Mouse (Mus musculus): Measurements from ENCODE around the gene Usp30. TPM values are rescaled to one million over a fixed set of nuclear protein-coding genes. Genes with fewer than 3 reads are reported as not detected.

Gene Usp30
- polyA plus RNA-seq, 1 experiment from 2014 or later, result 9.9 TPM

DNA sequence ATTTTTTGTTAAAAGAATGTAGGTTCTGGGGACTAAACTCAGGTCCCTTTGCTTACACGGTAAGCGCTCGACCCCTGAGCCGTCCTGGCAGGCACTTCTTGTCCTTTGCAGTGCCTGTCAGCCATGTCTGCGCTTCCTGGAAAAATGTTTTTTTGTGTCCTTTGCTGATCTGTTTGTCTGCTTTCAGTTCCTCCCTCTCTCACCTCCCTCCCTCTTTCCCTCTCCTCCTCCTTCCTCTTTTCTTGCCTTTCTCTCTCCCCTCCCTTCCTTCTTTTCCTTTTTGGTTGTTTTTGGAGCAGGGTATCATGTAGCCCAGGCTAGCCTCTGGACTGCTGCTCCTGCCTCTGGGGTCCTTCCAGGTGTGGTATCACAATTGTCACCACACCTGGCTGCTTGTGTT lies 49.8 kb downstream of the Usp30 start:
- Histone ChIP-seq H3K4me1 (no peaks in the 10 kb centered on the region), H3K9me3 (no peaks in the 10 kb centered on the region), H3K27ac (no peak overlapping the region), H3K36me3 (peaks cover 93% of the 10 kb centered on the region), H3K27me3 (ENCODE audit: insufficient read depth, poor library complexity, severe bottlenecking) (no peaks in the 10 kb centered on the region), H3K4me3 (no peak overlapping the region)
- DNase-seq (ENCODE audit: low spot score), result no peak
- WGBS, result 86% methylated on average over 5 of the region's 5 CpGs

DNA sequence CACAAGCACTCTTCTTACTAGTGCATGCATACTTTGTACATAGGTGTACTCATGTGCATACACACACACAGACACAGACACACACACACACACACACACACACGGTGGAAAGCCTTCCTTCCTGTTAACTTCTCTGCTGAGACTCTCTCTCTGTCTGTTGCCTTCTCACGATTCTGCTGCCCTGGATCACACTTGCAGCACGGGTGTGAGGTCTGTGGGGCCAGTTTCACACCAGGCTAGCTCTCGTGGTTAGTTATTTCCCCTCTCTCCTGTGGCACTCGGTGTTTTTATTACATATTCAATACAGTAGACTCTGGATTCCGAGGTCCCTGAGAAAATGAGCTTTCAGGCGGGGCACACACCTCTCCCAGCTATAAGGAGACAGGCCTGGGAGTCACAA lies 51.3 kb downstream of the Usp30 start:
- H3K27ac ChIP-seq, result no peak overlapping the region
- no peaks in the 10 kb centered on the region for H3K9me3 ChIP-seq
- no peaks in the 10 kb centered on the region for H3K27me3 ChIP-seq (ENCODE audit: insufficient read depth, poor library complexity, severe bottlenecking)
- 81% methylated on average over 7 of the region's 7 CpGs for whole genome bisulfite sequencing
- no peak overlapping the region for H3K4me3 ChIP-seq
- no peaks in the 10 kb centered on the region for H3K4me1 ChIP-seq
- no peak for DNase-seq (ENCODE audit: low spot score)
- peaks cover 93% of the 10 kb centered on the region for H3K36me3 ChIP-seq

DNA sequence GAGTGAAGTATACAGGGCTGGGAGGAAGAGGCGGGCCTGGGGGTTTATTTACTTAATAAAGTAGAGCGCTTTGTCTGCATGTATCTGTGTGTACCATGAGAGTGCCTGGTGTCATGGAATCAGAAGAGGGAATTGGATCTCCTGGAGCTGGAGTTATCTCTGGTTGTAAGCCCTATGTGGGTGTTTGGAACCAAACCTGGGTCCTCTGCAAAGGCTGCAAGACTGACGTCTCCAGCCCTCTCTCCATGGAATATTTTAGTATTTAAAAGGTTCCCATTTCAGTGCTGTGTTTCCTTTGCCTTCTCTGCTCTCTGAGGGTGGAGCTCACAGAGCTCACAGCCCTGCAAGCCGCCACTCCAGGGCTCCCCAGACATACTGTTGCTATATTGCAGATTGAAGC lies 54.5 kb downstream of the Usp30 start:
- WGBS, result 82% methylated on average over 4 of the region's 4 CpGs
- no peaks in the 10 kb centered on the region for H3K4me1 ChIP-seq
- peaks cover 95% of the 10 kb centered on the region for H3K36me3 ChIP-seq

DNA sequence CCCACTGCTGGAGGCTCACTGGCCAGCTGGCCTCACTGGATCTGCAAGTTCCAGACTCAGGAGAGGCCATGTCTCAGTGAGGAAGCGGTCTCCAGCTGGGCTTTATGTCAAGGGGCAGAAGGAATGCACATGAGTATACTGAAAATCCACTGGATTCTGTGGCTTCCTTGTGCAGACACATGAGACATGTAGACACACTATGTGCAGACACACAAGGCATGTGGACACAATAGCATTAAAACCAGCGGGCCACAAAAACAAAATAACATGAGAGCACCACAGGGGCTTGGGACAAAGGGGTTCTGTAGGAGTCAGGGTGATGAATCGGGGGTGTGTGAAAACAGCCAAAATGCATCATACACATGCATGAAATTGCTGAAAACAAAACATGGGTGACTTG lies 60.7 kb downstream of the Usp30 start:
- H3K36me3 ChIP-seq, result peaks cover 47% of the 10 kb centered on the region
- no peaks in the 10 kb centered on the region for H3K27me3 ChIP-seq (ENCODE audit: insufficient read depth, poor library complexity, severe bottlenecking)
- 96% methylated on average over 3 of the region's 3 CpGs for WGBS
- DNase-seq (ENCODE audit: low spot score), result no peak
- no peak overlapping the region for H3K27ac ChIP-seq
- H3K4me1 ChIP-seq, result peaks cover 19% of the 10 kb centered on the region
- H3K4me3 ChIP-seq, result no peak overlapping the region
- H3K9me3 ChIP-seq, result no peaks in the 10 kb centered on the region

More for the DNA sequence above, 54.5 kb downstream of the Usp30 start:
- no peaks in the 10 kb centered on the region for H3K27me3 ChIP-seq (ENCODE audit: insufficient read depth, poor library complexity, severe bottlenecking)
- no peak for DNase-seq (ENCODE audit: low spot score)
- H3K4me3 ChIP-seq, result no peak overlapping the region
- H3K27ac ChIP-seq, result no peak overlapping the region
- H3K9me3 ChIP-seq, result no peaks in the 10 kb centered on the region

DNA sequence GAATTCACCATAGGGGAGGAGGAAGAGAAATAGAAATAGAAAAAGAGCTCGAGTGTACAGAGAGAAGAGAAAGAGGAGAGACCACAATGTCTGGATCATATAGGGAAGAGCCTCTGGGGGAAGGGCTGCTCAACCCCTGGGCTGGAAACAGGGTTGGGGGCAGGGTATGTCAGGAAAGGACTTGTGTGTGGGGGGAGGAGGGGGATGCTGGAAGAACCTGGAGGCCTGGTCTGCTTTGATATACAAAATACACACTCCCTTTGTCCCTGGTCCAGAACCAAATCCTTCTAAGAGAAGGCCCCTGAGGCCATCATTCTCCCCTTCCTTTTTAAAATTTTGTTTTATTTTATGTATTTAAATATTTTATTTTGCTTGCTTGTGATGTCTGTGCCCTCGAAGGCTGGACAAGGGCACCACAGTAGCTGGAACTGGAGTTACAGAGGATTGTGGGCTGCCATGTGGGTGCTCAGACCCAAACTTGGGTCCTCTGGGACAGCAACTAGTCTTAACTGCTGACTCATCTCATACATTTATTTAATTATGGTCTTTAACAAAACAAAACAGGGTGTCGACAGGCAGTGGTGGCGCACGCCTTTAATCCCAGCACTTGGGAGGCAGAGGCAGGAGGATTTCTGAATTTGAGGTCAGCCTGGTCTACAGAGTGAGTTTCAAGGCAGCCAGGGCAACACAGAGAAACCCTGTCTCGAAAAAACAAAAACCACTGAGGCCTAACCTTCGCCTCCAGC lies 61.4 kb downstream of the Usp30 start:
- peaks cover 25% of the 10 kb centered on the region for H3K4me1 ChIP-seq
- H3K27me3 ChIP-seq (ENCODE audit: insufficient read depth, poor library complexity, severe bottlenecking), result no peaks in the 10 kb centered on the region
- H3K27ac ChIP-seq, result peak overlapping the region; percentile 90; the same call in 1 of the 2 replicates
- WGBS, result 83% methylated on average over 7 of the region's 7 CpGs
- H3K4me3 ChIP-seq, result peak overlapping the region; percentile 77
- no peaks in the 10 kb centered on the region for H3K9me3 ChIP-seq
- no peak for DNase-seq (ENCODE audit: low spot score)
- peaks cover 41% of the 10 kb centered on the region for H3K36me3 ChIP-seq

DNA sequence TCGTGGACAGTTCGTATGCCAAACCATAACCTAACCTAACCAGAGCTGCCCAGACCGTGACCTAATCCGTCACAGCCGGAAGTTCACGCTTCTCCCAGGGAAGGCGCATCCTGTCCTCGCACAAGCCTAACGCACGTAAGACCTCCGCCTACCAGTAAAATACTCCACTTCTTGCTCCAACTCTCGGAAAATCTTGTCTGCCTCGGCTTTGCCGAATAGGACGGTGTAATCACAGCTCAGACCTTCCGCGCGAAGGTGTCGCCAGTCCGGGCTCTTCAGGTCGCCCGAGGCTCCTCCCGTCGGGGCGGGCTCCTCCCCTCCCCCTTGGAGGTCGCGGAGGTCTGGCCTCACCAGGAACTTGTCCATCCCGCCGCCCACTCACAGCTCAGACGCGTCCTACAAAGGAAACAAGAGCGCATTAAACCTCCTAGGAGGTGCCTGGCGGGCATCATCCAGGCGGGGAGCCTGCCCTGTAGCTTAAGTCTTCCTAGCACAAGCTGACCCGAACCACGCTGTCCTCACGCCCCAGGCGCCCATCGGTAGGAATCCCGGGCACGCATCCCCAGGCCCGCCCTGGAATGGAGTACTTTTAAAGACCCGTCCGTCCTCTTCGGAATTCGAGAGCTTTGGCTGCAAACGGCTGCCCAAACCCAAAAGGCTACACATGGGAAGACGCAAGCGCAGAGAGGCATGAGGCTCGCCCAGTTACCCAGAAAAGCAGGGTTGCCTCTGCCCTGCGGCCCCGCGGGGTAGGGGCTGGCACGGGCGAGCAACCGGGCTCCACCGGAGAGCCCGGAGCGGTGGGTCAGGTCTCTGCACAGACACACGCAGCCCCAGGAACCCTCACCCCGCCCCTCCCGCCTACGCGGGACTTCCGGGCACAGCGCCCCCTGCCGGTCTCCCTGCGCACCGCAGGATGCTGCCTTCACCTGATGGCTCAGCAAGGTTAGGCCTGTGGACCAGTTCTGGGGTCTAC lies 62.4 kb downstream of the Usp30 start, which contains the start of gene Alkbh2:
Alkbh2 (minus strand) TSS at position 845 of the 976 bp plus-strand sequence.
- Histone ChIP-seq H3K27ac (peak within 1 kb of the TSS; percentile 90), H3K4me3 (peak within 1 kb of the TSS; percentile 77), H3K27me3 (ENCODE audit: insufficient read depth, poor library complexity, severe bottlenecking) (no peaks in the 10 kb centered on the region), H3K36me3 (peaks cover 31% of the 10 kb centered on the region), H3K4me1 (peaks cover 35% of the 10 kb centered on the region), H3K9me3 (no peaks in the 10 kb centered on the region)
- under 1% methylated on average over 69 of the region's 69 CpGs for WGBS
- DNase-seq (ENCODE audit: low spot score), result peak; percentile 94

DNA sequence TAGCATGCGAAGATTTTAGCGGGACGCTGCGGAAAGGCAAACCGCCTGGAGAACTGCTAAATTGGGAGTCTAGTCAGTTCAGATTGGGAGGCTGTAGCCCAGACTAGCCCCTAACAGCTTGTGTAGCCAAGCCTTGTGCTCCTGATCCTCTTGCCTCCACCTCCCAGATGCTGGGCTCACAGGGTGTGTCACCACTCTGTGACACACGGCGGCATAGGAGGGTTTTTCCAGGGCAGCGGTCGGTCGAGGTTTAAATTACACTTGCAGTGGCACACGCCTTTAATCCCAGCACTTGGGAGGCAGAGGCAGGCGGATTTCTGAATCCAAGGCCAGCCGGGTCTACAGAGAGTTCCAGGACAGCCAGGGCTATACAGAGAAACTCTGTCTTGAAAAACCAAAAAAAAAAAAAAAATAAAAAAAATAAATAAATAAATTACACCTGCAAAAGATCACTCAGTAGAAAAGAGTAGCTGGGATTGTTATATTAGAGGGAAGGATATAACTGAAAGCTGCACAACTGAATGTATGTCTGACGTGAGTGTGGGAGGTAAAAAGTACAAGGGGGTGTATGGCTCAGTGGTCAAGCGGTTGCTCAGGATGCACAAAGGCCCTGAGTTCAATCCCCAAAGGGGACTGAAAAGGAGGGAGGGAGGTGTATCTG lies 64.4 kb downstream of the Usp30 start:
- Histone ChIP-seq H3K36me3 (peaks cover 16% of the 10 kb centered on the region), H3K27ac (no peak overlapping the region), H3K9me3 (no peaks in the 10 kb centered on the region), H3K27me3 (ENCODE audit: insufficient read depth, poor library complexity, severe bottlenecking) (no peaks in the 10 kb centered on the region), H3K4me1 (peaks cover 55% of the 10 kb centered on the region), H3K4me3 (peak overlapping the region; percentile 93)
- DNase-seq (ENCODE audit: low spot score), result no peak
- 74% methylated on average over 15 of the region's 15 CpGs for WGBS

DNA sequence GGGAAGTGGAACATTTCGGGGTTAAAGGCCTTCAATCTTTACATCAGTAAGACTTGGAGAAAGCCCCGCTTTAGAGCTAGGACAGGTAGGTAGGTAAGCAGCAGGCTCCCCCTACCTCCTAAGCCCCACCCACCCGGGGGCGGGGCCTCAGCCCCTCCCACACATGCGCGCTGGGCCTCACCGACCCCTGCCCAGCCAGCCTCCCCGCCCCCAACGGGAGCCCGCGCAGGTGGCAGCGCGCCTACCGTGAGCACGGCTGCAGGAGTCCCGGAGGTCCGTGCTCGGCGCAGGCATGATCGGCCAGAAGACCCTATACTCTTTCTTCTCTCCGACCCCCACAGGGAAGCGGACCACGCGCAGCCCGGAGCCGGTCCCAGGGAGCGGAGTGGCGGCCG lies 64.9 kb downstream of the Usp30 start, which contains the start of gene Ung:
Ung (plus strand) TSS at position 176 of the 395 bp plus-strand sequence.
- Histone ChIP-seq H3K4me1 (peaks cover 57% of the 10 kb centered on the region), H3K4me3 (peak within 1 kb of the TSS; percentile 93), H3K9me3 (no peaks in the 10 kb centered on the region), H3K27me3 (ENCODE audit: insufficient read depth, poor library complexity, severe bottlenecking) (no peaks in the 10 kb centered on the region), H3K27ac (peak within 1 kb of the TSS; percentile 84), H3K36me3 (peaks cover 13% of the 10 kb centered on the region; the same call in 1 of the 2 replicates)
- no peak for DNase-seq (ENCODE audit: low spot score)
- WGBS, result under 1% methylated on average over 28 of the region's 29 CpGs

DNA sequence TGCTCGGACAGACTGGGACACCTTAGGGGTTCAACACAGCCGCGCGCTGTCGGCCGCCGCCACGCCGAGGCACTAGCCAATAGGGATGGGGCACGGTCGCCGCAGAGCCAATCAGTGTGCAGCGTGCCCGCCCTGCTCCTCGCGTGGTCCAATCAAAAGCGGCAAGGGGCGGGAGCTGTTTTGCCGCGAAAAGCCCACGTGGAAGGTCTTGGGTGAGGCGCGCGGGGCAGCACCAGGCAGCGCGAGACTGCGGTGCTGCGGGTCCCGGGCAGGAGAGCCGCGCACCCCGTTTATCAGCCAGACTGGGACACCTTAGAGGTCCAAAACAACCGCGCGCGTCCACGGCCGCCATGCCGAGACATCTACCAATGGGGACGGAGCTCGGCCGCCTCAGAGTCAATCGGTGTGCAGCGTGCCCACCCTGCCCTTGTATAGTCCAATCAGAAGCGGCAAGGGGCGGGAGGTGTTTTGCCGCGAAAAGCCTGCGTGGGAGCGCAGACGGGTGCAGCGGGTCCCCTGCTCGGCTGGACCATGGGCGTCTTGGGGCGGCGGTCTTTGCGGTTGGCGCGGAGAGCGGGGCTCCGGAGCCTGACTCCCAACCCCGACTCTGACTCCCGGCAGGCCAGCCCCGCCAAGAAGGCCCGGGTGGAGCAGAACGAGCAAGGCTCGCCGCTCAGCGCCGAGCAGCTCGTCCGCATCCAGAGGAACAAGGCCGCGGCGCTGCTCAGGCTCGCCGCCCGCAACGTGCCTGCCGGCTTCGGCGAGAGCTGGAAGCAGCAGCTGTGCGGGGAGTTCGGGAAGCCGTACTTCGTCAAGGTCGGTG lies 65.6 kb downstream of the Usp30 start:
- Histone ChIP-seq H3K36me3 (peaks cover 15% of the 10 kb centered on the region), H3K9me3 (no peaks in the 10 kb centered on the region), H3K27me3 (ENCODE audit: insufficient read depth, poor library complexity, severe bottlenecking) (no peaks in the 10 kb centered on the region), H3K4me3 (peak overlapping the region; percentile 93), H3K27ac (peak overlapping the region; percentile 84), H3K4me1 (peaks cover 61% of the 10 kb centered on the region)
- WGBS, result under 1% methylated on average over 87 of the region's 87 CpGs
- DNase-seq (ENCODE audit: low spot score), result peak; percentile 97

DNA sequence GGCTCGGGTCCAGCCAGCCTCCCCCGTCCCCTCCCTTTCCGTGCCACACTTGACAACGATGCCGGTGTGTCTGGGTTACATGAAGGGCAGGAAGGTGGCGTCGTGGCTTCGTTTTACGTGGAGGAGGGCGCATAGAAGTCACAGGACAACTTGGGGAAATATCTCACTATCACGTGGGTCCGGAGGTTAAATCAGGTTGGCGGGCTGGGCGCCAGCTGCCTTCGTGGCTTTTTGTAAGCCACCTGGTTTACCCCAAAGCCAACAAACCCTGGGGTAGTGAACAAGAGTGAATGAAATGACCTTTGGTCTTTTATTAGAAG lies 66.2 kb downstream of the Usp30 start:
- H3K27me3 ChIP-seq (ENCODE audit: insufficient read depth, poor library complexity, severe bottlenecking), result no peaks in the 10 kb centered on the region
- WGBS, result 0% methylated on average over 15 of the region's 15 CpGs
- peak overlapping the region; percentile 93 for H3K4me3 ChIP-seq
- peak overlapping the region; percentile 84 for H3K27ac ChIP-seq
- H3K36me3 ChIP-seq, result peaks cover 21% of the 10 kb centered on the region
- peaks cover 61% of the 10 kb centered on the region for H3K4me1 ChIP-seq
- DNase-seq (ENCODE audit: low spot score), result peak; percentile 82
- H3K9me3 ChIP-seq, result no peaks in the 10 kb centered on the region

DNA sequence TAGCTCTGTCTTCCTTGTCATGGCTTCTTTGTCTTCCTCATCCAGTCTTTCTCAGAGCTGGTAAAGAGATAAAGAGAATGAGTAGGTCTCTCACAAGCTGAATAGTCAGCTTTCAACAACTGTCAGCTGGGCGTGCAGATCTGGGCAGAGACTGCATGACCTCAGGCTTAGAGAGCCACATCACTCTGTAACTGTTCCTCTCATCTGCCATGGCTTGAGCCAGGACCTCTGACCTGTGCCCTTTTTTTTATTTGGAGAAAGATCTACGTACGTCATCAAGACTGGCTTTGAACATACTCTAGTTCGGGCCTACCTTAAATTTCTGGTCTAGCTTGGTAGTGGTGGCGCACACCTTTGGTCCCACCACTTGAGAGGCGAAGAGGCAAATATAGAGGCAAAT lies 67.6 kb downstream of the Usp30 start:
- DNase-seq (ENCODE audit: low spot score), result no peak
- Histone ChIP-seq H3K36me3 (peaks cover 34% of the 10 kb centered on the region), H3K9me3 (no peaks in the 10 kb centered on the region), H3K4me1 (peaks cover 56% of the 10 kb centered on the region), H3K27ac (no peak overlapping the region), H3K27me3 (ENCODE audit: insufficient read depth, poor library complexity, severe bottlenecking) (no peaks in the 10 kb centered on the region), H3K4me3 (0 out of 2 replicates have a peak overlapping the region, but pooled peaks have one; percentile 93)
- 86% methylated on average over 6 of the region's 6 CpGs for WGBS

DNA sequence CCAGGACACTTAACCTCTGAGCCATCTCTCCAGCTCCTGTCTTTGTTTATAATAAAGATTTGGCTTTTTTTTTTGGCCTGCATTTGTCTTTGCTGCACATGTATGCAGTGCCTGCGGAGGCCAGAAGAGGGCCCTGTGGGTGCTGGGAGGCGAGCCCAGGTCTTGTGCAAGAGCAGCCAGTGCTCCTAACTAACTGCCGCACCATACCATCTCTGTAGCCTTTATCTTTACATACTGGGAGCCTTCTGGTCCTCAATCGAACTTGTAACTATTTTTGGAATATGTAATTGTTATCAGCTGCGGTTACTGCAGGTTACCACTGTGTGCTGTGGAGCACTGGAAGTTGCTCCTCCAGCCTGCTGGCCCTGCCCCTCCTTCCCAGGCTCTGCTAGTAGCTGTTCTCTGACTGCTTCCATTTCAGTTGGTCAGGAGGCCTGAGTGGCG lies 68.9 kb downstream of the Usp30 start:
- DNase-seq (ENCODE audit: low spot score), result peak; percentile 82
- H3K27ac ChIP-seq, result peak overlapping the region; percentile 78
- peaks cover 64% of the 10 kb centered on the region for H3K4me1 ChIP-seq
- peaks cover 47% of the 10 kb centered on the region for H3K36me3 ChIP-seq
- no peak overlapping the region for H3K4me3 ChIP-seq
- no peaks in the 10 kb centered on the region for H3K27me3 ChIP-seq (ENCODE audit: insufficient read depth, poor library complexity, severe bottlenecking)
- H3K9me3 ChIP-seq, result no peaks in the 10 kb centered on the region
- WGBS, result 35% methylated on average over 6 of the region's 6 CpGs

All from heart, embryonic 10.5 days (tissue).